Mouse (Mus musculus) liver, embryonic 14.5 days (tissue): ENCODE results near the gene Gas2l2.

ENCODE experiments used
- CTCF ChIP-seq: IDR thresholded peaks from 2 replicates; pipeline ENCODE4 v1.5.1; 2016; ENCODE audit warnings: antibody characterized with exemption, low read depth, control low read depth
- EP300 ChIP-seq: IDR thresholded peaks from 2 replicates; pipeline ENCODE4 v1.6.1; 2016; ENCODE audit warnings: antibody characterized with exemption, low read depth

DNA sequence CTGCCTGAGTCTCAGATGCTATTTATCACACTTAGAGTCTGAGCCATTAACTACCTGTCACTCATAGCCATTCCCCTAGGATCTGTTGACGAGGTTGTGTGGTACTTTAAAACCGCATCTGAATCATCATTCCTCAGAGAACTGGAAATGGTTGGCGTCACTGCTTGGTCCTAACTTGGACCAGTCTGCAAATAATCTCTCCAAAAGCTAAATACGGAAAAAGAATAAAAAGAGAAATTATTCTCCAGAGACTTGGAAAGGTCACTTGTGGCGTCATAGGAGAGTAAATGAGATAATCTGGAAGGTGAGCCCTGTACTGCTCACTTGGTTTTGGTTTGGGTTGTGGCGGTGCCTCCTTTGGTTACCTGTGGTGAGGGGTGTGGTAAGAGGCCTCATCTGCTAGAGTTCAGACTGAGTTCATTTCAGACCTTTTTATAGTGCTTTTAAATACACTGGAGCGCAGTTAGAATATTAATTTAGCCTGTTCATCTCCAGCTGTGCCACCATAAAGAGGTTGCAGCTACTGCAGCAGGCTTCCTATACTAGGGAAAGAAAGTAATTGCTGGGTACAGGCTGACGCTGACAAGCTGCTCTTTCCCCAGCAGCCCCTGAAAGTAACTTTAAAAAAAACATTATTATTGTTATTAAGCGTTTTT is 46.3 kb downstream of the Gas2l2 start:
- TF ChIP-seq CTCF (no peak), EP300 (no peak)
